Mouse (Mus musculus): ENCODE results near the gene Ppp1r9b. TPM values are rescaled to one million over a fixed set of nuclear protein-coding genes. Genes with fewer than 3 reads are reported as not detected.

Ppp1r9b gene
- polyA plus RNA-seq, 1 experiment from 2014 or later, result 11.0 TPM

DNA sequence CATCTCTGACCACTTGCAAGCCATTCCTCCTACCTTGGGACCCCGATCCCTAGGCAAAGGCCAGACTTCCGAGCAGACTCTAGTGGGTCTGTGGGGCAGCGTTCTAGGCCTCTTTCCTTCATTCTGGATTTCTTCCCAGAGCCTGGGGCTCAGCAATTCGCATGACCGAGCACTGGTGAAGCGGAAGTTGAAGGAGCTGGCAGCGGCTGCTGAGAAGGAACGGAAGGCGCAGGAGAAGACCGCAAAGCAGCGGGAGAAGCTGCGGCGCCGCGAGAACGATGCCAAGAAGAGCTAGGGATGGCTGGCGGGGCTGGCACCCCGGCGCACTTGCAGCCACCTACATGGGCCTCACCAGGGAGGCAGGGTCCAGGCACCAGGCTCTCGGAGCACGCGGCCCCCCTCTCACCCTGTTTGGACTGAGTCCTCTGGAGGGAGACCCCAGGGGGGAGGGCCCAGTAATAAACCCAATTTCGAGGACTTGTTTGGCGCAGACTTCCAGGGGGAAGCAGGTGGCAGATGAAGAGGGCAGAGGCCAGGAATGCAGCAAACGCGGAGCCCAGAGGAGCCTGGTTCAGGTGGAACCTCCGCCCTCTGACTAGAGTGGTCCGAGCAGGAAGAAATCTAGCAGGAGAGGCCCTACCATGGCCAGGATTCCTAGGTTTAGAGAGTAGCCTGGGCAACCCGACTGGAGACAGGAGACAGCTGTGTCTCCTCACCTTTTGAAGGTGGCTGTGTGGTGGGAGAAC lies 33.8 kb downstream of the Ppp1r9b start:
- Histone ChIP-seq H3K4me3 (replicated peaks) (no peak overlapping the region), H3K9me3 (replicated peaks) (no peaks in the 10 kb centered on the region), H3K4me2 (replicated peaks) (no peak overlapping the region), H3K36me3 (peaks cover 60% of the 10 kb centered on the region), H3K27me3 (no peaks in the 10 kb centered on the region), H3K4me1 (no peaks in the 10 kb centered on the region), H3K9ac (no peak overlapping the region), H3K27ac (replicated peaks) (no peak overlapping the region)
- ATAC-seq (ENCODE audit: insufficient number of reproducible peaks, low FRiP score, low TSS enrichment, low read depth), result no peak
- WGBS, result 71% methylated on average over 29 of the region's 29 CpGs

DNA sequence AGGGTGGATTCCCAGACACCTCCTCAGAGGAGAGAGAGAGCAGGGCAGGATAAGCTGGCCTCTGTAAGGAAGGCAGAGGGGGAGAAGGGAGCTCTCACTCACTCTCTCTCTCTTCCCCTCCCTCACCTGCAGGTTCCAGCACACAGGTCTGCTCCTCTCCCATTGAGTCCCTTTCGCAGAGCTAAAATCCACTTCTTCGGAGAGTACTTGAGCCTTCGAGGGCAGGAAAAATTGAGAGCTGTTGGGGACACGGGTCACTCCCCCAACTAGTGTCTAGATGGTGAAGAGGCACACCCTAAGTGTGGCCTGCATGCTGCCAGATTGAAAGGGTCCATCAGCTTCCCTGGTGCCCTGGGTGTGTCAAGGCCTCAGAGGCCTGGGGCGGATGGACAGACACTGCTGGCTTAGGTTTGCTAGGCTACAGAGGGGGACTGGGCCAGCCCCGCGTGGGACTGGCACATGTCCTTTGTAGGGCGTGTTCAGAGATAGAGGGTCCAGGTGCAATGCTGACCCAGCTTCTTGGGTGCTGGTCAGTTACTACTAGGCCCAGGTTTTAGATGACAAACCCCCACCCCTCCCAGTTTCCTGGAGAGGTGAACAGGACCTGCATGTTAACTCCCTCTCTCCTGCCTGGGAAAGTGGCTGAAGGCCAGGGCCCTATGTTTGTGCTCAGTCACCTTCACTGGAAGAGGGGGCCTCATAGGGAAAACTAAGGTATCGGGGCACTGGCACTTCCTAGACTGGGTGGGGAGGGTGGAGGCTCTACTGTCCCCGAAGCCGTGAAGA lies 34.6 kb downstream of the Ppp1r9b start:
- WGBS, result 83% methylated on average over 11 of the region's 11 CpGs
- Histone ChIP-seq H3K4me1 (no peaks in the 10 kb centered on the region), H3K9me3 (replicated peaks) (no peaks in the 10 kb centered on the region), H3K27ac (replicated peaks) (no peak overlapping the region), H3K9ac (no peak overlapping the region), H3K36me3 (peaks cover 52% of the 10 kb centered on the region), H3K27me3 (no peaks in the 10 kb centered on the region), H3K4me2 (replicated peaks) (no peak overlapping the region), H3K4me3 (replicated peaks) (no peak overlapping the region)
- no peak for ATAC-seq (ENCODE audit: insufficient number of reproducible peaks, low FRiP score, low TSS enrichment, low read depth)

DNA sequence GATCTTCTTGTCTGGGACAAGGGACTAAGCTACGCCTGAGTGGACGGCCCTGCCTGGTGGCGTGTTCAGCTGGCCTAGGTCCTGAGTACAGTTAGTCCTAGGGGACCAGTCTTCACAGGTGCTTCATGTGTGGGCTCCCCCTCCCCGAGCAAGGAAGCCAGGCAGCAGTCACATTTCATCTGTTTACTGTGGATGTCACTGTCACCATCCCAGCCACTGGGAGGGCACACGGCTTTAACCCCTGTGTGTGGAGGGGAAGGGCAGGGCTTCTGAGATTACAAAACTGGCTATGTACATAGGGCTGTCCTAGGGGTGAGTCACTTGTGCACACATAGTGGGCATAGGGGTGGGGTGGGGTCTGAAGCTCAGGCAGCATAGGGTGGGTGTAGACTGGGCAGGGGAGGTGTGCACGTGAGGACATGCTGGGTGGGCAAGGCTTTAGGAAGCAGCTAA lies 35.3 kb downstream of the Ppp1r9b start:
- Histone ChIP-seq H3K27ac (replicated peaks) (no peak overlapping the region), H3K4me3 (replicated peaks) (no peak overlapping the region), H3K27me3 (no peaks in the 10 kb centered on the region), H3K4me2 (replicated peaks) (no peak overlapping the region), H3K9ac (no peak overlapping the region), H3K36me3 (peaks cover 51% of the 10 kb centered on the region), H3K9me3 (replicated peaks) (no peaks in the 10 kb centered on the region), H3K4me1 (no peaks in the 10 kb centered on the region)
- no peak for ATAC-seq (ENCODE audit: insufficient number of reproducible peaks, low FRiP score, low TSS enrichment, low read depth)
- WGBS, result 66% methylated on average over 6 of the region's 6 CpGs

DNA sequence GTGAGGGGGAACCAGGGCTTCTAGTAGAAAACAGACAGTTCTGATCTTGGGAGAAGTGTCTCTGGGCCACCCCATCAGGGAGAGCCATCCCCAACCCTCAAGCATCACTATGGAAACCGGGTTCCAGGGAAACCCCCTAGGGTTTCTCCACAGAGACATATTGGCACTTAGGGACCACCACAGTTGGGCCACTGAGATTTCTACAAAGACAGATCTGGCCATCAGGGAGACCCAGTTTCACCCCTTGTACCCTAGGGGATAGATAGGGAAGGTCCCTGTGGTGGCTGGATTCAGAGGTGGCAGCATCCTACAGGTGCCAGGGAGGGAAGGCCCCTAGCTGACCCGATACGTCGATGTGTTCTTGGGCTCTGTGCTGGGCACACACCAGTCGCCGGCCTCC lies 36.0 kb downstream of the Ppp1r9b start:
- no peak for ATAC-seq (ENCODE audit: insufficient number of reproducible peaks, low FRiP score, low TSS enrichment, low read depth)
- 81% methylated on average over 6 of the region's 6 CpGs for WGBS
- H3K9ac ChIP-seq, result no peak overlapping the region
- H3K4me3 ChIP-seq (replicated peaks), result no peak overlapping the region
- no peaks in the 10 kb centered on the region for H3K4me1 ChIP-seq
- H3K27ac ChIP-seq (replicated peaks), result no peak overlapping the region
- H3K4me2 ChIP-seq (replicated peaks), result no peak overlapping the region
- H3K9me3 ChIP-seq (replicated peaks), result no peaks in the 10 kb centered on the region
- no peaks in the 10 kb centered on the region for H3K27me3 ChIP-seq
- peaks cover 47% of the 10 kb centered on the region for H3K36me3 ChIP-seq

DNA sequence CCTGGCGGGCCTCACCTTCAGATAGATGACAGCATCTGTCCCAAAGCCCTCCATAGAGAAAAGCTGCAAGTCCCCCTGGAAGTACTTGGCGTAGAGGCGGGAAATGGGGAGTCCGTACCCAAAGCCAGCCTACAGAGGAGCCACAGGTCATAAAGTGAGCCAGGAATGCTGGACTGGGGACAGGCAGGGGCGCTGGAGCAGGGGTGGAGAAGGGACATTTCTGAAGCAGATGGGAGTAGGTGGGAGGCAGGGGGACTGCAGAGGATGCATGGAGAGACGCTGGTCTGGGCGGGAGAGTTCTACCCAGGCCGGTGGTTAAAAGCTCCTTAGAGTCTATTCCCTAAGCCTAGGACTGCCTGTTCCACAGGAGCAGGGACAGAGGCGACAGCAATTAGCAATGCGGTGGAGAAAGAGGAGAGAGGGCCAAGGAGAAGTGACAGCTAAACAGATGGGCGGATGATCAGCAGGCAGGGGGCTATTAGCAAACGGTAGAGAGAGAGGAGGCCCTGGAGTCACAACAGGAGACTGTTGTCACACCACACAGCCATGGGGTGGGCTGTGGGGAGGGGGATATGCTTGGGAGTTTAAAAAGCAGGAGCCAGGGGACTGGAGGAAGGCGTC lies 37.1 kb downstream of the Ppp1r9b start:
- H3K36me3 ChIP-seq, result peaks cover 36% of the 10 kb centered on the region
- no peak overlapping the region for H3K9ac ChIP-seq
- ATAC-seq (ENCODE audit: insufficient number of reproducible peaks, low FRiP score, low TSS enrichment, low read depth), result no peak
- H3K4me3 ChIP-seq (replicated peaks), result no peak overlapping the region
- H3K4me2 ChIP-seq (replicated peaks), result no peak overlapping the region
- H3K9me3 ChIP-seq (replicated peaks), result no peaks in the 10 kb centered on the region
- no peaks in the 10 kb centered on the region for H3K27me3 ChIP-seq
- WGBS, result 40% methylated on average over 13 of the region's 13 CpGs
- no peaks in the 10 kb centered on the region for H3K4me1 ChIP-seq
- H3K27ac ChIP-seq (replicated peaks), result no peak overlapping the region

DNA sequence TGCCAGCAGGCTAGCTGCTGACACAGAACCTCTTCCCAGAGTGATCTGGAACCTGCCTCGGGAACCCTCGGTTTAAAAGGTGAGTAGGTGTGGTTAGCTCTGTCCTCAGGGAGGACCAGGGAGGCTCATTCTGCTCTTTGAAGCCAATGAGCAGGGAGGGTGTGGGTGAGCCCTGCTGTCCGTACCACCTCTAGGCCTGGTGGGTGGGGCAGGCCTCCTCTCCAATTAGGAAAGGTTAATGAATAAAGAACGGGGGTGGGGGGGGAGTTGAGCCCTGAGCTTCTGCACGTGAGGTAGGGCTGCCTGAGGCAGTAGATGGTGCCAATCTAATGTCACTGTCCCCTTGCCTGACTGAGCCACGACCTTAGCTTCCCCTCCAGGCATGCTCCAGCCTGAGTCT lies 42.1 kb downstream of the Ppp1r9b start:
- Histone ChIP-seq H3K27ac (replicated peaks) (no peak overlapping the region), H3K4me2 (replicated peaks) (no peak overlapping the region), H3K36me3 (0 out of 2 replicates have a peak, but pooled peaks cover 21% of the 10 kb centered on the region), H3K4me3 (replicated peaks) (no peak overlapping the region), H3K4me1 (no peaks in the 10 kb centered on the region; the same call in 1 of the 2 replicates), H3K27me3 (no peaks in the 10 kb centered on the region), H3K9ac (no peak overlapping the region), H3K9me3 (replicated peaks) (no peaks in the 10 kb centered on the region)
- ATAC-seq (ENCODE audit: insufficient number of reproducible peaks, low FRiP score, low TSS enrichment, low read depth), result no peak
- 29% methylated on average over 6 of the region's 6 CpGs for WGBS

DNA sequence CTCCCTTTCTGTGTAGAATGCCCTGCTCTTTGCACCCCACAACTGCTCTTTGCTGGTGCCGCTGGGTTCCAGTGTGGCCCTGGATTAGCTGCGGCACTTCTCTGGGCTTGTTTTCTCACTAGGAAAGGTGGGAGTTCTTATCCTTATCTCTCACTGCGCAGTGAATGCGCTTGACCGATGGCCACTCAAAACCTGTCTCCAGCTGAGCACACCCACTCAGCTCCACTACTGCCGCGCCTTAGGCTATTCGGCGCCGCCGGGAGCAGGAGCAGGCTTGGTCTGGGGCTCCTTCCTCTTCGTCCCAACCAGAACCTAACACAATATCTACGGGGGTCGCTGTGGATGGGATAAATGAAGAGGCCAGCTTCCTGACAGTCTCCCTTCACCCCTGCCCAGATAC lies 42.8 kb downstream of the Ppp1r9b start:
- Histone ChIP-seq H3K4me2 (replicated peaks) (no peak overlapping the region), H3K9ac (no peak overlapping the region), H3K9me3 (replicated peaks) (no peaks in the 10 kb centered on the region), H3K36me3 (0 out of 2 replicates have a peak, but pooled peaks cover 25% of the 10 kb centered on the region), H3K27ac (replicated peaks) (no peak overlapping the region), H3K27me3 (no peaks in the 10 kb centered on the region), H3K4me3 (replicated peaks) (no peak overlapping the region), H3K4me1 (no peaks in the 10 kb centered on the region; the same call in 1 of the 2 replicates)
- WGBS, result 69% methylated on average over 14 of the region's 14 CpGs
- no peak for ATAC-seq (ENCODE audit: insufficient number of reproducible peaks, low FRiP score, low TSS enrichment, low read depth)

DNA sequence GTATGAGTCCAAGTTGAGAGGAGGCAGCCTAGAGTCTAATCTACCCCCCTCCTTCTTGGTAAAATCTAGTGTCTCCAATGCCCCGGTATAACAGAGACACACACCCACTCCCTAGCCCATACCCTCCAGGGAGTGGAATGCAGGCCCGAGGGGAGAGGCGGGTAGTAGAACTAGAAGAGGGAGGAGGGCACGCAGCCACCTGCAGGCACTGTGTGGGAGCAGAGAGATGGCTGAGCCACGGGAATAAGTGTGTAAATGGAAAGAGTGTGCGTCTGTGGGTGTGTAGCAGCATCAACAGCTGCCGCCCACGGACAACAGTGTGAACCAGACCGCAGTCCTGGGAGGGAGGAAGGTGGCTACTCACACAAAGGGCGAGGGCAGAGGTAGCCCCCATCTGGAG lies 44.1 kb downstream of the Ppp1r9b start:
- ATAC-seq (ENCODE audit: insufficient number of reproducible peaks, low FRiP score, low TSS enrichment, low read depth), result no peak

DNA sequence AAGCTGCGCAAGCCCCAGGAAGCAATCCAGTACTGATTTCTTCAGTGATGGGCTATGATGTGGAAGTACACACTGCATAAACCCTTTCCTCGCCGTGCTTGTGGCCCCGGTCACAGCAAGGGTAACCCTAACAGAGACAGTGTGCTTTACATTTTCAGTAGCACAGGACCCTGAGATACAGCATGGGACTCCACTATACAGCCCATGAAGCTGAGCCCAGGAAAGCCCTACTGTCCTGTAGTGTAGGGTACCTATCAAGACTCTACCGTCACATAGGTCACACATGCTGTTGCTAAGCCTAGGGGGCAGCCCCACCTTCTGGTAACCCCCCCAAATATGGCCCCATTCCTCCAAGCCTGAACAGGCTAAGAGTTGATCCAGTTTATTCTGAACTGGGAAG lies 45.7 kb downstream of the Ppp1r9b start:
- no peak overlapping the region for H3K4me2 ChIP-seq (replicated peaks)
- H3K9ac ChIP-seq, result no peak overlapping the region
- 89% methylated on average over 5 of the region's 5 CpGs for WGBS
- no peaks in the 10 kb centered on the region for H3K27me3 ChIP-seq
- H3K27ac ChIP-seq (replicated peaks), result no peak overlapping the region
- peaks cover 14% of the 10 kb centered on the region for H3K4me1 ChIP-seq
- H3K9me3 ChIP-seq (replicated peaks), result no peaks in the 10 kb centered on the region
- no peak overlapping the region for H3K4me3 ChIP-seq (replicated peaks)
- H3K36me3 ChIP-seq, result 0 out of 2 replicates have a peak, but pooled peaks cover 15% of the 10 kb centered on the region
- ATAC-seq (ENCODE audit: insufficient number of reproducible peaks, low FRiP score, low TSS enrichment, low read depth), result no peak

More for the DNA sequence above, 44.1 kb downstream of the Ppp1r9b start:
- H3K9me3 ChIP-seq (replicated peaks), result no peaks in the 10 kb centered on the region
- no peaks in the 10 kb centered on the region for H3K27me3 ChIP-seq
- H3K4me2 ChIP-seq (replicated peaks), result no peak overlapping the region
- 0 out of 2 replicates have a peak, but pooled peaks cover 22% of the 10 kb centered on the region for H3K36me3 ChIP-seq
- no peak overlapping the region for H3K27ac ChIP-seq (replicated peaks)
- H3K9ac ChIP-seq, result no peak overlapping the region
- H3K4me1 ChIP-seq, result peaks cover 4% of the 10 kb centered on the region
- no peak overlapping the region for H3K4me3 ChIP-seq (replicated peaks)
- WGBS, result 60% methylated on average over 10 of the region's 10 CpGs

DNA sequence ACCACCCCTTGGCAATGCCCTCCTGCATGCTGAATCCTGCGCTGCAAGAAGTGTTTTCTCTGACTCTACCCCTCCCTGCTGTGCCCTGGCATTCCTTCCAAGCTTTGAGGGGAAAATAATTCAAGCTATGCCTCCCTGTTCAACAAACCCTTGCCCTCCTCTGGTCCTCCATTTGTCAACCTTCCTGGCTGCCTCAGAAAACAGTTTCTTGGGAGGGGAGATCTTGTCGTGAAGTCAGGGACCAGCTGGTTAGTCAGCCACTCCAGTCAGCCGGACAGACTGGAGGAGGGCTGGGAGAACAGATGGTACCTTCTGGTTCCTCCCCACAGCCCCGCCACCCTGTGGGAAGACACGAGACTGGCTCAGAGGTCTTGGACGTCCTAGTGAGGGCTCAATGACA lies 46.5 kb downstream of the Ppp1r9b start:
- Histone ChIP-seq H3K9me3 (replicated peaks) (no peaks in the 10 kb centered on the region), H3K9ac (no peak overlapping the region), H3K36me3 (0 out of 2 replicates have a peak, but pooled peaks cover 15% of the 10 kb centered on the region), H3K4me3 (replicated peaks) (no peak overlapping the region), H3K4me2 (replicated peaks) (no peak overlapping the region), H3K4me1 (peaks cover 20% of the 10 kb centered on the region), H3K27me3 (no peaks in the 10 kb centered on the region), H3K27ac (replicated peaks) (no peak overlapping the region)
- no peak for ATAC-seq (ENCODE audit: insufficient number of reproducible peaks, low FRiP score, low TSS enrichment, low read depth)
- 68% methylated on average over 6 of the region's 6 CpGs for WGBS

DNA sequence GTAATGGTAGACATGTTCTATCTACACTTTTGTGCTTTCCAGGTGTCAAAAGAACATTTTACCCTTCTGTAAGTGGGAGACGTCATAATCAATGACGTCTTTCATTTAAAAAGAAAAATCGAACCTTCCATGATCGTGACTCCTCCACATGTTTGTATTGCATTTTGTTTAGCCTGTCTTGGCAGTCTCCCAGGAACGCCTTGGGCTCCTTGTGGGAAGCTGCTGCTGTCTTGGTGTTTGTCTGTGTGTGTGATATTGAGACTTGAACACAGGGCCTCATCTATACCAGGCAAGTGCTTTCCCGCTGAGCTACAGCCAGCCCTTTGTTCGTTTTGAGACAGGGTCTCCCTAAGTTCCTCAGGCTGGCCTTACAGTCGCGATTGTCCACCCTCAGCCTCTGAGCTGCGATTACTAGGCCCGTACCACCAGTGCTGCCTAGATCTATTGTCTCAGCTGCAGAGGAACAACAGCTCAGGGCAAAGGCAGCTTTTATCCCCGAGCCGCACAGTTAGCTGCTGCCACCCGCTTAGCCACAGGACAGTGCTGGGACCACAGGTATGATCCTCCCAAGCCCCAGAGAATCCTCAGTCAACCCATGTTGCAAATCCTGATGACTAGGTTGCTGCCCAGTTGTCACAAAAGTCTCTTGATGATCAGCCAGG lies 47.5 kb downstream of the Ppp1r9b start:
- H3K4me1 ChIP-seq, result peaks cover 20% of the 10 kb centered on the region
- H3K4me3 ChIP-seq (replicated peaks), result no peak overlapping the region
- no peak overlapping the region for H3K4me2 ChIP-seq (replicated peaks)
- WGBS, result 71% methylated on average over 14 of the region's 14 CpGs
- no peak for ATAC-seq (ENCODE audit: insufficient number of reproducible peaks, low FRiP score, low TSS enrichment, low read depth)
- H3K36me3 ChIP-seq, result 0 out of 2 replicates have a peak, but pooled peaks cover 15% of the 10 kb centered on the region
- no peak overlapping the region for H3K27ac ChIP-seq (replicated peaks)
- H3K27me3 ChIP-seq, result no peaks in the 10 kb centered on the region
- H3K9me3 ChIP-seq (replicated peaks), result no peaks in the 10 kb centered on the region
- no peak overlapping the region for H3K9ac ChIP-seq
